Mouse (Mus musculus) adrenal gland, postnatal 4 days (tissue): ENCODE measurements around the gene Cdk5r2. TPM values are rescaled to one million over a fixed set of nuclear protein-coding genes. Genes with fewer than 3 reads are reported as not detected.
A peak's percentile ranks its signal among the peaks of the same experiment; 100 is the strongest.

Experiments
- DNase-seq, 2 experiments: peaks; one replicate each; pipeline ENCODE4 v3.0.0; 2021 to 2022; ENCODE audit warnings: low spot score in 2 of 2, mixed read lengths in 2 of 2
- microRNA-seq: library from miRNA; unstranded; fragments of <30 nt; microRNA quantifications from one replicate; pipeline ENCODE4 v1.2.0, GENCODE M21; 2021
- total RNA-seq, 2 experiments: library from RNA; stranded (reverse); gene quantifications; 2 replicates each; pipeline ENCODE4 v1.2.3; 2021

The Cdk5r2 gene
- total RNA-seq, 2 experiments from 2014 or later: 6.6 to 10.1 TPM

DNA sequence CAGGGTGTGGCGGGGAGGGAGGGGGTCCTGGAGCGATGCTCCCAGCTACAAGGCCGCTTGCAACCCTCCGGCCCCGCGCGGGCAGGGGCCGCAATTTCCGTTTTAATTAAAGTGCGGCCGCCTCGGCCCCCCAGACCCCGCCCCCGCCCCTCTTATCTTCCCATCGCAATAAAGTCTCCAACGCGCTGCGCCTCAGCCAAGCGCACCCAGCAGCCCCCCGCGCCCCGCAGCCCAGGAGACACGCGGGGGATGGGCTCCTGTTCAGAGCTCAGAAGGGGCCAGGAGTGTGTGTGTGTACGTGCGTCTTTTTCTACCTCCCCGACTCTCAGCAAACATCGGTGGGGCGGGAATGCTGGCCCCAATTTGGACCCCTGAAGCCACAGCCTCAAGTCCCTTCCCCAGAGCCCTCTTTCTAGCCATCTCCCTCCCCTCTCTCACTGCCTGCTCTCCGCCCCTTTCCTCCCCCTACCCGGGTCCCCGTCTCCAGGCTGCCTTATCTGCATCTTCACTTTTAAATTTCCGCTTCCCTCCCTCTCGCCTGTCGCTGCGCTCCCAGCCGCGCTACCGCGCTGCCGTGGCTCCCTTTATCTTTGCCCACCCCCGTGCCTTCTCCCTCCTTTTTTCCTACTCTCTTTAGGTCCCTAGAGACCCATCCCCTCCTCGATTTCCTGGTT is 30.8 kb downstream of the Cdk5r2 start, which contains the start of gene Fev:
Gene Fev, minus strand, starts transcription at position 51 of the 674 bp plus-strand sequence.
- DNase-seq: no peak

DNA sequence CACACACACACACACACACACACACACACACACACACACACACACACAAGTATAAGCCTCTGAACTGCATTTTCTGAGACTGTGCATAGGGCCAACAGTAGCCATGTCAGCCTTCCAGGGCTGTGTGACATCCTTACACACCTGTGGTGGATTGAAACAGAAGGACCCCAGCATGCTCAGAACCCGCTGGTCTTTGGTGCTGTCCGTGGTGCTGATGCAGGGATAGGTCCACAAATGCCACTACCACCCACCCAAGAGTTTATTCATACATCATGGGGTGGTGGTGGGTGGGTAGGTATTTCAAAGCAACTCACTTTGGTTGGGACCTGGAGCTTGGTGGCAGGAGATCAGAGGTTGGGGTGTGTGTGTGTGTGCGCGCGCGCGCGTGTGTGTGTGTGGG is 36.8 kb downstream of the Cdk5r2 start:
- no peak for DNase-seq

DNA sequence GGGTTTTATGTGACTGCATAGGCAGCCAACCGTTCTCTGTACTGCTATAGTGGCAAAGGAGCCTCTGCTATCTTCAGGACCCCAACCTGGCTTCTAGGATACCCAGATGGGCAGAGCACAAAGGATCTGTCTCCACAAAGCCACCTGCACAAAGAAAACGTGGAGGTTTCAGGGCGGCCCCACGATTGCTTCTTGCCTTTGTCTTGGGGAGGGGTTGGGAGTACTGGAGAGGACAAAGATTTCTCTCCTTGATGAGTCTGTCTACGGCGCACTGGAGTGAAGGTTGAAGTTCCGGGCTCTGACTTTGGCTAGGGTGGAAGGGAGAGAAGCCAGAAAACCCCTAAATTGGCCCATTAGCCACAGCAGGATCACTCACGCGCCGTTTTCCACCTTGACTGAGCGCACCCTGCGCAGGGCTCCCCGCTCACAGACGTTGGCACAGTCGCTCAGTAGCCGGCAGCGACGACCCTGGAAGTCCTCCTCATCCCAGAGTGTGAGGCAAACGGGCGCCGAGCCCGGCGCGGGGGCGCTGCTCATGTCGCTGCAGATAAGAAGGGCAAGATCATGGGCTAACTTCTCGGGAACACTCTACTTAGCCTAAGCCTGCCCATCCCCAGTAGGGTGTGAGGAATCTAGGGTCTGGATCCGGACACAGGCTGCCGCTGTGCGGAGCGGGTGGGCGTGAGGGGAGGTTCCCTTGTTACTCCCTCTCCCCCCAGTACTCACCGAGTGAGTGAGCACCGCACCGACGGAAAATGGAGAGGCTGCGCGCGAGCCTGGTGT is 37.8 kb downstream of the Cdk5r2 start:
- no peak for DNase-seq

DNA sequence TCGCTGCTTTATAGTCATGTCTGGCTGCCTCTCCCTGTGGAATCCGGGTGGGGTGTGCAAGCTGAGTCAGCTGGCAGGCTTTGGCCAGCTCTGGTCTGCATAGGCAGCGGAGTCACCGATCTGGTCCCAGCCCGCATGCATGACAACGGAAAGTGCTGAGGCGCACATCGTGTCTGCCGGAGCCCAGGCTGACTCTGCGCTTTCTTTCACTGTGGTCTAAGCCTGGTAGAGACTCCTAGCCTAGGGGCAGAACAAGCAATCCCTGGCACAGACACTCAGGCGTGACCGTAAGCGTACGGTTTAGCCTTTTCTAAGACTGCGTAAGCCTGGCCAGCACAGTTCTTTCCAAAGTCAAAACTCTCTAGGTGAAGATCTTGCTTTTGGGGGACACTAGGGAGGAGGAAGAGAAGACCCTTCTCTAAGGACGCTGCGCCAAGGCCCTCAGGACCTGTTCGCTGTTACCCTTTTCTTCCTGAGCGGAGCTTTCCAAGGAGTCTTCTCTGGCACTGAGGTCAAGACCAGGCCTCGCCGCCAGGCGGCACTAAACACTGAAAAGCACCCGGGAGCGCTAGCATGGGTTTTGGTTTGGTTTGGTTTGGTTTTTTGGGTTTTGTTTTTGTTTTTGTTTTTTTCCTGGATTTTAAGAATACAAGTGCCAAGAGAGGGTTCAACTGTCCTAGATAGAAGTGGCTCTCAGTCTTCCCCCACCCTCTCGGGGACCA is 38.6 kb downstream of the Cdk5r2 start, which contains the start of gene Cryba2:
Gene Cryba2, minus strand, starts transcription at position 10 of the 722 bp plus-strand sequence.
- no peak for DNase-seq

DNA sequence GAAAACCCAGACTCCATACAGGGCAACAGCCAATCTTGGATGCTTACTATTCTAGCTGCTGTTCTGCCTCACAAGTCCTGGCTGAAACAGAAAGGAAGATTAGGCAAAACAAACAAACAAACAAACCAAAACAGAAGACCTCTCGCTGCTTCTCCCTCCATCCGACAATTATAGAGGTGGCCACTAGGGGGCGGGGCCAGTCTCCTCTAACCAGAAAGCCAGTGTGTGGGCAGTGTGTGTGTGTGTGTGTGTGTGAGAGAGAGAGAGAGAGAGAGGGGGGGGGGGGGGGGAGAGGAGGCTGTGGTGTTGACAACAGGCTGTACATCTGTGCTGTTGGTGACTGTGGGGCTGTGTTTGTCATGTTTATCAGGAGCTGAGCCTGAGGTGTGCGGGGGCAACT is 40.2 kb downstream of the Cdk5r2 start:
- DNase-seq: no peak

DNA sequence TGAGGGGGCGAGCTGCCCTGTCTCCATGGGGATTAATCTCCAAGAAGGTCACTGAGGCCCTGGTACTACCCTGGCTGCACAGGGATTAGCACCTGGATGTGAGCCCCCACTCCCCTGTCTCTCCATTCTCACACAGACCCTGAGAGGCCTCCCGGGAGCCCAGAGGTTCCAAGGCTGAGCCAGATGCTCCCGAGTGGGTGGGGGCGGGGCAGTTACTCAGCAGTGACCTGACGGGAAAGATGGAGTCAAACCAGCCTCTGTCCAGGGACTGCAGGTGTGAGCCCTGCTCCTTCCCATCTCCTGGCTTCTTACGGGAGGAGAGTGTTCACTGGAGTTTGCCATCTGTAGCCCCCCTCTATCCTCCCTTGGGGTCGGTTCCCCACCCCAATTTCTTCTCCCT is 43.2 kb downstream of the Cdk5r2 start:
- no peak for DNase-seq

DNA sequence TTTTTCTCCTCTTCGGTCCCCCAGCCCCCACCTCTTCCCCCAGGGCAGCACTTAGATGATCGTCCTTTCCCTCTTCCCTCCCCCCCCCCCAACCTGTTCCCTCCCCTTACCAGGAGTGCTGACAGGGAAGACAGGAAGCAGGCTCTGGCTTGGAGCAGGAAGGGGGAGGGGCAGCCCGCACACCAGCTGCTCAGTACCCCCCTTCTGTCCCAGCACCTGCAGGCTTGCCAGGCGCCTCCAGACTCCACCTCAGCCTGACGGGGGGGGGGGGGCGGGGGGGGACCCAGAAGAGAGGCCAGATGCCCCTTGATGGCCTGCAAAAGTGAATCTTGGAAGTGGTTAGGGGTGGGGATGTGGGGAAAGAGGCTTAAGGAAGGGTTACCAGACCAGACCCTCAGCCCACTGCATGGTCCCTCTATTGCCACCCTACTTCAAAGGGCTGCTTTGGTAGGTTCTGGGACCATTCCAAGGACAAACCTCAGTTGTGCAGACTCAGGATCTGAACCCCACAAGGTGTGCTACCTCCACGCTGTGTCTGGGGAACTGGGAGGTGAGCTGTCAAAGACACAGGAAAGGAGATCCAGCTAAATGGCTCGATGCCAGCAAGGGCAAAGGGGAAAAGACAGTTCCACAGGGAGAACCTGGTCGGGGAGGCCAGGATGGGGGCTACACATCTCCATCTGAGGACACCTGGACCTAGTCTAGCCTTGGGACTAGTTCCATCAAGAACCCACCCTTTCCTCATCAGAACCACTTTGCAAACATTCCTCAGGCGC is 44.1 kb downstream of the Cdk5r2 start:
- no peak for DNase-seq

DNA sequence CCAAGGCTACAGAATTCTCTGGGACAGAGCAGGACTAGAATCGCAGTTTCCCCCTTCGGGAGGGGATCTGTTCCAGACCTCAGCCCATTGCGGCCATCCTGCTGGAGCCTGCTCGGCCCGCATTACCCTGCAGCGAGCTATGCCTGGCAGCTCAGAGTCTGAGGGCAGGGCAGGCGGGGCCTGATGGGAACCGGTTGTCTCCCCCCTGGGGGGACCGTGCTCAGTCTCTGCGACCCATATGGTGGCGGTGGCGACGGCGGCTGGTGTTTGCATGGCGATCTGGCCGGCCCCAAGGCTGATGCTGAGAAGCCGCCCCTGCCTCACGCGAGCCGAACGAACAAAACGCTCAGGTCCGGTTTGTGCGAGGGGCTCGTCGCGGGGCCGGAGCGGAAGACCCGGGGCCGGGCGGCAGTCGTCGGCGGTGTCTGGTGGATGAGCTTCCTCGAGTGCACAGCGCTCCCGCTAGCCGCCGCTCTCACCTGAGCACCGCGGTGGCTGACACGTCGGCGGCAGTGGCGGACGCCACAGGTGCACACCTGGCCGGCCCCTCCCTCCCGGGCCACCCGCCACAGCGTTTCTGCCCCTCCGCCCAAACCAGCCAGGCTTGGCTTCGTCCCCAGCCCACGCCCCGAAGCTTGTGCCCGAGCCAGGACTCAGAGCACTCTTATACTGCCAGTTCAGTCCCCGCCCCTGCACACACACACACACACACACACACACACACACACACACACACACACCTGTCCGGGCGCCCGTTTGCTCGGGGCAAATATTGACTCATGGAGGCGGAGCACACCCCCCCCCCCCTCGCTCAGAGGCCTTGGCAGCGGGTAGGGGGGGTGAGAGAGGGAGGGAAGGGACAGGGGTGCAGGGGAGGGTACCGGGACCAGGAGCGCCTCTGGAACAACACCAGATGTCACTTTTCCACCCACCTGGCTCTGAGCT is 45.9 kb downstream of the Cdk5r2 start:
- DNase-seq: no peak

DNA sequence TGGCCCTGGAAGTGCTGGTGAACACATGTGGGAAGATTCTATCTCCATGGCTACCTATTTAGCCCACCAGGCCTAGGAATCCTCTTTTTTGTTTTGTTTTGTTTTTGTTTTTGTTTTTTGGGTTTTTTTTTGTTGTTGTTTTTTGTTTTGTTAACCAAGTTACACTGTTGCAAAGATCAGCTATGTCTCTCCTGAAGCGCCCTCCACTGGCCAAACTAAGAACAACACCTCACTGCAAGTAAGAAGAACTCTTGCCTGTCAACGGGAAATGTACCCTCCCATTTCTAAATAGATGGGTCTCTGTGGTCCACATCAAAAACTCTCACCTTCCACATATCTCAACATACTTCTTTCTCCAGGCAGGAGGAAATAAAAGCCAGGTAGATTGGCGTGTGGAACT is 47.0 kb downstream of the Cdk5r2 start:
- DNase-seq: no peak

DNA sequence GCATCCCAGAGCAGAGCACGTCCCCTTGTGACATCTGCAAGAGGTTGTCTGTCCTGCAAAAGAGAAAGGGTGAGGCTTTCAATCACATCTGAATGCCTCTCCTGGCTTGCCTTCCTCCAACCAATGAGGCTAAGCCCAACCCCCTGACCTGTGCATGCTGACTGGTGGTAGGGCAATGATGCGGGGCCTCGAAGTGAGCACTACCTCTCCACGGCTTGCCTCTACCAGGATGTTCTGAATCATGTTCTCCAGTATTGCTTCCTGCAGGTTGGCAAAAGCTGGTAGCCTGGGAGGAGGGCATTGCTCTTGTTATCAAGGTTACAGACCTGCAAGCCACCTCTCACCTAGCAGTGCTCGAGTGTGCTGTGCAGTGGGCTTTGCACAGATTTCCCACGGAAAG is 47.5 kb downstream of the Cdk5r2 start:
- no peak for DNase-seq

Small RNAs within 50 kb of the gene (microRNA-seq; reads per million reads assigned to microRNA genes)
- gene Mir375: 47,453 reads per million, percentile 99 among the genes with 10 or more reads in this experiment

Other genes starting within 250 kb of the Cdk5r2 start
- 10 to 100 TPM; 27.8 to 30.2 TPM for gene Ttll4, start 193.2 kb upstream of the Cdk5r2 start, total RNA-seq
- gene Cyp27a1, start 141.4 kb upstream of the Cdk5r2 start, total RNA-seq: 1 to 10 TPM; 6.2 to 8.0 TPM
- under 1 TPM; 0.42 to 0.45 TPM for gene Prkag3, start 105.7 kb upstream of the Cdk5r2 start, total RNA-seq
- gene Wnt6, start 83.0 kb upstream of the Cdk5r2 start, total RNA-seq: 1 to 10 TPM; 3.1 to 3.5 TPM
- gene Wnt10a, start 63.4 kb upstream of the Cdk5r2 start, total RNA-seq: under 1 TPM; 0.23 to 0.50 TPM
- gene Fev, start 30.5 kb downstream of the Cdk5r2 start, total RNA-seq: 1 to 10 TPM; 2.1 to 3.4 TPM
- gene Cryba2, start 38.2 kb downstream of the Cdk5r2 start, total RNA-seq: 1 to 10 TPM; 2.0 to 3.3 TPM
- gene Cfap65, start 80.7 kb downstream of the Cdk5r2 start, total RNA-seq: not detected
- gene Ihh, start 96.7 kb downstream of the Cdk5r2 start, total RNA-seq: under 1 TPM; 0.45 to 0.70 TPM